Mouse (Mus musculus) embryonic fibroblast, embryonic 13.5 days (primary cell): ENCODE measurements around the gene Mrps31.

Experiments
- CTCF ChIP-seq: IDR thresholded peaks from 2 replicates; pipeline ENCODE4 v1.5.1; 2011; ENCODE audit warnings: mild to moderate bottlenecking, control low read depth, low read length, moderate library complexity, borderline replicate concordance; ENCODE audit not compliant: insufficient read depth
- POLR2A ChIP-seq: IDR thresholded peaks from 2 replicates; pipeline ENCODE4 v1.6.1; 2011; ENCODE audit warnings: low read depth, mild to moderate bottlenecking, control low read depth, low read length, moderate library complexity

GRCm38 (mm10) chr8:22410688-22411281, 376 bp upstream of the Mrps31 start:
- TF ChIP-seq CTCF (no peak), POLR2A (no peak)
